Mouse (Mus musculus): Measurements from ENCODE around the gene Gpr34.

Gpr34 gene

DNA sequence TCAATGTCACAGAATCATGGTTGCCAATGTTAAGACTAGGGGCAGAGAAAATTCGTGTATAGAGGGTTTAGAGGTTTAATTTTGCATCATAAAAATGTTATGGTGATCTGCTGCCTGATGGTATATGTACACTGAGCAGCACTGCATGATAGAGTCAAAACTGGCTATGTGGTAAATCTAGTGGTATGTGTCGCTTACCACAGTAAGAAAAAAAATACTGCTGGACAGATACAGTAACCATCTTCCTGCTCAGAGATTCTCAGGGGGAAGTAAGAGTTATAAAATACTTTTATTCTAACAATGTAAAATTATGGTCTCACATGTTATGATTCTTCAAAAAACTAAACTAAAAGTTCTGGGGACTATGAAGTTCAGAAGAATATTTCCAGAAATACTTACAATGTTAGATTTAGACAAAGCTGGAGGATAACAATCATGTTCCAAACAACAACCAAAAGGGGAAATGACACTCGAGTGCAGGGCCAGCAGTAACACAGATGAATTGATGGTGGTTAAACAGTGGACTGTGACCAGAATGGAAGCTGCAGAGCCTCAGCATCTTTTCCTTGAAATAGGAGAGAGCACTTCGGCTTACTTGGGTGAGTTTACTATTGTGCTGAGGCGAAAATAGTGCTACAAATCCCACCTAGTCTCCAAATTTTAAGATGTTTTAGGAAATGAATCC is at the start of gene Gpr34:
Gene Gpr34 (plus strand): TSS at position 491 of the 685 bp plus-strand sequence.
- DNase-seq (ENCODE audit: low spot score), result no peak

DNA sequence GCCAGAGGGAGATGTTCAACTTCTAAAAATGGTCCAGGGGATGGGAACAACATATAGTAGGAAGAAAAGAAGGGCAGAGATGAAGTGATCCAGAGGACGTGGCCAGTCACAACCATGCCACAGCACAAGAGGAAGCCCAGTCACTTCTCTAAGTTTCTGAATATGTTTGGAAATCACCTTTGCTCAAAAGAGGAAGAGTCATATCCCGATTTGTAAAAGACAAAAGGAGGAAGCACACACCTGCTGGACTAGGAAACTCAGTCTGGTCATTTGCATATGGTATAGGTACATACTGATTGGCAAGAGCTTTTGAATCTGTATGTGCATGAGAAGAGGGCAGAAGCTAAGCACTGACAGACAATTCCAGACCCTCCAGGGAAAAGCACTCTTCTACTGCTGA is 32.5 kb upstream of the Gpr34 start:
- no peak for DNase-seq (ENCODE audit: low spot score)

DNA sequence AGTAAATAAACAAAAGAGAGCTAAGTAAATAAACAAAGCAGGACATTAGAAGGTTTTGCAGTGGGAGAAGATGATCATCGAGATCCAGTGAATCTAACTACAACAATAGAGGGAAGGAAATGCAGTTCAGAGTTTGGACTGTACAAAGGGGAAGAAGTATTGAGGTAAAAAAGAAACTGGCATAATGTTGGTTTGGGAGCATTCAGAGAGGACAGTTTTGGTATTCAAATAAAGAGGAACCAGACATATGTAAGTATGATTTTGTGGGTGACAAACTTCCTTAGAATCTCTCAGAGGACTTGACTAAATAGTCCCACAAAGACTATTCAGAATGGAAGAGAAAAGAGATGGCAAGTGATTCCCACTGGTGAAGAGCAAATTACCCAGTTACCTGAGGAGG is 31.9 kb upstream of the Gpr34 start:
- no peak for DNase-seq (ENCODE audit: low spot score)

DNA sequence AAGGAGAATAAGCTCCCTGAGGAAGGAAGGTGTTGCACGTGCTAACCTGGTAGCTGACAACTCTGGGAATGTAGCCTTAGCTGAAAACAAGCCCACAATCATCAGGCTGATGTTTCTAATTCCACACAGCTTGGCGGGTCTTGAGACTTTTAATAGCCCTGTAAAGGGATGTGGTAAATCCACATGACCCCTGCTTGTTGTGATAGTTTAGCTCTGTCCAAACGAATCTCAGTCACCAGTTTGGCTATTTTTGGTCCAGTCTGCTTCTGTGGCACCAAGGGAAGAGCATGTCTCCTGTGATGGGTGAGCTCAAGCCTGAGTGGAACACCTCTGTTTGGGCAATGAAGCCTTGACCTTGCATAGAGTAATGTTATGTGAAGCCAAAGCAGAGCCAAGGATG is 25.1 kb upstream of the Gpr34 start:
- no peak for DNase-seq (ENCODE audit: low spot score)

DNA sequence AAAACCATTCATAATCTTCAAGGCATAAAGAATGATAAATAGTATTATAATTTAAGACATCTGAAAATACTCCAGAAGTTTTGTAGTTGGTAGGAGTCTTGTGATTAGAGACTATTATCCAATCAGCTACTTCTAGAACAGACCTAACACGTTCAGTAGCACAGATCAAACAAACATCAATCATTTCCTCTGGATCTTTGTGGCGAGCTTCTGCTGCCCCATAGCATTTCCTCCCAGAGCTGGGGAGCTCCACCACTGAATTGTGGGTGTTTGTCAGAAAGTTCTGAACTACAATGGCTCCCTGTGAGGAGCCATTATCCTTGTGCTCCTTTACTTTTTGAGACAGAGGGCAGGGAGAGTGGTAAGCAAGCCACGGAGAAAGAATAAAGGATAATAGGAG is 24.1 kb upstream of the Gpr34 start:
- DNase-seq (ENCODE audit: low spot score), result no peak

DNA sequence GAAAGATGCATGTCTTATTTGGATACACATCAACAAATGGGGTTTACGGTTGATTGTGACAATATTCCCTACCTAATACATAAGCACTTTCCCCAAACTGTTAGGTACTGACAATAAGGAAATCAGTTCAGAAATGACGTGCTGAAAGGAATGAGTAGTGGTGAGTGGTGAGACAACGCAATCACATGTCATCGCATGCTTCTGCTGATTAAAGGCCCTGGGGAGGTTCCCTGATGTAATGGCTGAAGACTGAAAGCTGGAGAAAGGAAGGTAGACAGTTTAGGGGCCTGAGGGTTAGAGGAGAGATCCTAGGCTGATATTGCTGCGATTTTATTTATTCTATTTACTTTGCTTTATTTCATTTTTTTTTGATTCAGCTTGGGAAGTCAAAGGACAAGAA is 20.8 kb upstream of the Gpr34 start:
- DNase-seq (ENCODE audit: low spot score), result no peak

DNA sequence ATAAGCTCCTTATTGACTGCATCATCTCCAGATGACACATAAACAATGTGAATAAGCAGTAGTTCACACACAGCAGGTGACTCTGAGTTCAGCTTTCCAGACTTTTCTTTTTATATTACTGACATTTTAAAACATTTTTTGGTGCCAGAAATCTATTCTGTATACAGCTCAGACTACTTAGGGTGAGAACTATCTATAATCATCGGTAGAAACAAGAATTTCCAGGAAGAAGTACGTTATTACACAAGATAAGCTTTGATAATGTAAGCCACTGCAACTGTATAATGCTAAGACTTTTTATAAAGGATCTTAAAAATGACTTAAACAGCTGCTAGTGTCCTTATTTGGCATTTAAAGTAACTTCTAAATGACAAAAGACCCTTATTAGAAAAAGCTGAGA is 19.8 kb upstream of the Gpr34 start:
- no peak for DNase-seq (ENCODE audit: low spot score)

DNA sequence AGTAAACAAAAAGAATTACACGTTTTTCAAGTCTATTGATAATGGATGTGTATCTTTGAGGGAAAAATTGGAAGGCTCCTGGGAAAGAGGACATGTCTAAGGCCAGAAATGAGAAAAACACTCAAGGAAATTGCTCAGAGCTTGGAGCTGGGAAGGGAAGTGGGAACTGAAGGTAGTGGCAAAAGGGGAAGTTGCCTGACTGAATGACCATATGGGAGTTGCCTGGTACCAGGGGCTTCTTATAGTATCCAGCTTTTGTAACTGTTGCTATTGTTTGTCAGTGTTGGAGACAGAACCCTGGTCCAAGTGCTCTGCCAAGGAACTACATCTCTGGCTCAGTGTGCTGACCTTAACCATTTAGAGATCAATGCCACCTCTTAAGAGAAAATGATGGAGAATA is 15.2 kb upstream of the Gpr34 start:
- no peak for DNase-seq (ENCODE audit: low spot score)

DNA sequence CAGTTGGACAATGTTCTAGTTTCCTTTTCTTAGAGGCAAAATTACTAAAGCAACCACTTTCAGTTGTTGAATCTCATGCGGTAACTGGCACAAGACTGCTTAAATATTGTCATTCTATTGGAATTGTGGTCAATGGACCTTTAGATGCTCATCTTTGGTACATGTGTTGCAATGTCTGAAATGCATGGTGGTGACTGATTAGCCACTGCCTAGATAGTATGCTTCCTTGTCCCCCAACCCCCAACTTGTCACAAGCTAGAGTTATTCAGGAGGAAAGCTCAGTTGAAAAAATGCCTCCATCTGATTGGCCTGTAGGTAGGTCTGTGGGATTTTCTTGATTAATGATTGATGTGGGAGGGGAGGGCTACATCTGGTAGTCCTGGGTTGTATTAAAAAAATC is 14.6 kb upstream of the Gpr34 start:
- DNase-seq (ENCODE audit: low spot score), result no peak

DNA sequence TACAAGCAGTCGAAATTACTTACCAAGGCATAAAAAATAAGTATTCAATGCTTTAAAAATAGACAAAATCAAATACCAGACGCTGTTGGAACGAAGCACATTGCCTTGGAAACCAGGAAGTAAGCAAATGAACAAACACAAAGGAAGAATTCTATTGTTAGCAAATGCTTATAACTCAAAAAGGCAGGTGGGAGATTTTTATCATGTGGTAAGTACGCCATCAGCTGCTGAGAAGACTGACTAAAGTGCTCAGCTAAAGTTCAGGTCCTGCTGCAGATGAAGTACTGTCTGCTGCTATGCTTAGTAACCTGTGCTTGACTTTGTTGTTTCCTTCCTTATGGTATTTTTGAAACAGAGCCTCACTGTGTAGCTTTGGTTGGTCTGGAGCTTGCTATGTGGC is 13.4 kb upstream of the Gpr34 start:
- DNase-seq (ENCODE audit: low spot score), result no peak

DNA sequence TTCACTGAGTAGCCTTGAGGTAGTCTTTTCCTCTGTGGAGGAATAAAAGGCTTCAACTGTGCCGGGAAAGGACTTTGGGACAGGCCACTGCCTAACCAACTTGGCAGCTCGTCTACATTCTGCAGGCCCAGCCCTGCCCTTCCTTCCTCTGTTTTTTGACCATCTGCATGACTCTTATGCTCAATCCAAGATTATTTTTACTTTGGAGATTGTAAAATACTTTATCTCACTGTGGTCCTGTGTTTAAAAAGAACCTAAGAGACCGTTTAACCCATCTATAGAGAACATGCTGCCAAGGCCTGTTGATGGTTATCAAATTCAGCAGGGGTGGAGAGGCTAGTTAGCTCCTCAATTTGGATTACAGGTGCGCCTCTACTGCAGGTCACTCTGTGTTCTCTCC is 10.4 kb upstream of the Gpr34 start:
- no peak for DNase-seq (ENCODE audit: low spot score)

DNA sequence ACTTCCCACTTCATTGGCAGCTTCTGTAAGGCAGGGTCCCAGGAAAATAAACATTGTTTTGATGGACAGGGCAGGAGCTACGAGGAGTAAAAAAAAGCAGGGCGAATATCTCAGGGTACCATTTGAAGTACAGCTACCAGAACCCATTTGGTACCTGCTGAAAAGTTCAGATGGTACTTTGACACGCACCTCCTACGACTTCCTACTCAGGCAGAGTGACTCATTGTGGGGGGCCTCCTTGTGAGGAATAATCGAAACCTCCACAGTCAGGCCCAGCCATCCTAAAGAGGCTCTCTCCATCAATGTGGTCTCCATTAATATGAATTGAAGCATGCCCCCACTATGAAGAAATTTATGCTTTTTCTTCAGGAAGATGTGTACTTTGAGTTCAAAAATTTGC is 9.2 kb upstream of the Gpr34 start:
- no peak for DNase-seq (ENCODE audit: low spot score)

DNA sequence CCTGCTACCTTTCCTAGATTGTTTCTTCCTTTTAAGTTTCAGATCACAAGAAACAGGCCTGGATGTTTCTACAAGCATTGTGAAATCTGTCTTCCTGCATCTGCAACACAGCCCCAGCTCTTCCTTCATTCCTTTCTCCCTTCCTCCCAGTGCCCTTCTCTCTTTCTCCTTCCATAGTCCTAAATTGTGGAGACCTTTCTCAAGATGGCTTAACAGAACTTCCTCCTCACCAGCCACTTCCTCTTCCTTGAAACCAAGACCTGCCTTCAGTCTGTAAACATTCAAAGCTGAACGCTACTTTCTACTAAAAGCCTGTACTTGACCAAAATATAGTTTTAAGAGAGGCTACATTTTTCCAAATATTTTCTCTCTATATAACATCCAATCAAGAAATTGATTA is 4.5 kb downstream of the Gpr34 start:
- DNase-seq (ENCODE audit: low spot score), result no peak

DNA sequence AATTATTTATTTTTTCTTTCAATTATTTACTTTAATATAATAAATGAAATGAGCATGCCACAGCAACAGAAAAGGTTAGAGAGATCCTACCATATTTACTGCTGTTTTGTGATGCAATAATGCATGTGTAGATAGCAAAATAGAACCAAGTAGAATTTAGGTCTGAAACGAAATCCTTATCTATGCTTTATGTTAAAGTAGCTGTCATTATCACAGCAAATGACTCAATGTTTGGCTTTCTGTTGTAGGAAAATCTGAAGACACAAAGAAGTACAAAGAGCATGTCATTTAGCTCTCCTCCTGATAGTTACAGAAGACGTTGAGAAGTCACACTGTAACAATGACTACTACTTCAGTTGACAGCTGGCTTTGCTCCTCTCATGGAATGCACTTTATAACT is 7.0 kb downstream of the Gpr34 start:
- DNase-seq (ENCODE audit: low spot score), result no peak

DNA sequence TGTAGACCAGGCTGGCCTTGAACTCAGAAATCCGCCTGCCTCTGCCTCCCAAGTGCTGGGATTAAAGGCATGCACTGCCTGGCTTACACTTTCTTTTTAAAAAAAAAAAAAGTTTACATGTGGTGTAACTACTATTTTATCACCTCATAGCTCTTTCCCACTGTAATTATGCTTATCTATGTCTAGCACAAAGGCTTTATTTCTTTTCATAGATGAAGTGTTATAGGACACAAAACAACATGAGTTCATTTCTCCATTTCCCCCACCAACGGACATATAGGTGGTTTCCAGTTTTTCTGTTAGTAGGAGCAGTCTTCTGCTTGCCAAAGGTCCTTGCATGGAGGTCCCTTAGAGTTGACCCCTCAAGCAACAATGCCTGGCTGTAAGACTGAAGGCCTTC is 20.0 kb downstream of the Gpr34 start:
- DNase-seq (ENCODE audit: low spot score), result no peak

DNA sequence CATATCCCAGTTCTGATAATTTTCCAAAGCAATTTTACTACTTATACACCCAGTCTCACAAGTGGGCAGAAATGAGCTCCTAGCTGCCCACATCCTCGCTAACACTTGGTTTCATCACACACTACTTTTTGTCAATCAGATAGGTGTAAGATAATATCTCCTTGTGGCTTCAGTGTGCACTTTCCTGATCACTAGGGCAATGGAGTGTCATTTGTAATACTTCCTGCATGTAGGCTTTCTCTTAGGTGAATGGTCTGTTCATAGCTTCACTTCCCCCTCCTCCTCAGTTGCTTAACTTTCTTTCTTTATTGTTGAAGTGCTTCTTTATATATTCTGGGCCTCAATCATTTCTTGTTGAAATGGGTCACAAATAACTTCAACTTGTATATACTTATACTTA is 20.4 kb downstream of the Gpr34 start:
- no peak for DNase-seq (ENCODE audit: low spot score)

DNA sequence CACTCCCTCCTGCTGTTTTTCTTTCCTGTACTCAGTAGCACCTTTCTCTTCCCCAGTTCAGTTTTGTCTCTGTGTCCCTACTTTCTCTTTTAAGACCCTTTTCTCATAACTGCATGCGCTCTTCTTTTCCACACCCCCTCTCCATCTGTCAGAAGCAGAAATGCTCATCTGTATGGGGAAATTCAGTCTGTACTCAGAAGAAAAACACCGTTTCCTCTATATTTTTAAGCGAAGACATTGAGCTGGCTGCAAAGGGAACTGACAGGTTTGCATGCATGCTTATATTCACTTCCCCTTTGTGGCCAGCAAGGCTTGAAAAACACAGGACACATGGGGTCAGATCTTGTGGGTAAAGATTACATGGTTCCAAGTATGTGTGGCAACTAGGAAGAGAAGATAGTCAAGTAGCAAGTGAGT is 23.1 kb downstream of the Gpr34 start:
- no peak for DNase-seq (ENCODE audit: low spot score)

DNA sequence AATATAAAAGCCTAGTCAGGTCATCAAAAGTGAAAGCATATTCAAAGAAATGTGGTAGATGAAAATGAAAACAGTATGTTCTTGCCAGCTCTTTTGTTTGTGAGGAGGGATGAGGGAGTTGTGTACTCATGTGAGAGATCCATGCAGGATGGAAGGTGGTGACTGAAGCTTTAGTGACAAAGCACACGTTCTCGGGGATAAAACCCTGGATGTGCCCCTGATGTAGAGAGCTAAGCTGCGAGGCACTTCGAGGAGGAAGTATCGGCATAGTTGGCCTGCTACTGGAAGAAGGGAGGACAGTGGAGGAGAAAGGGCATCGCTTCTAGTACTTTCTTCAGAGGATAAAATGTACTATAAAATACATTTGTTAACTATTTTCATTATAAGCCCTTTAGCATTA is 24.0 kb downstream of the Gpr34 start:
- DNase-seq (ENCODE audit: low spot score), result no peak

DNA sequence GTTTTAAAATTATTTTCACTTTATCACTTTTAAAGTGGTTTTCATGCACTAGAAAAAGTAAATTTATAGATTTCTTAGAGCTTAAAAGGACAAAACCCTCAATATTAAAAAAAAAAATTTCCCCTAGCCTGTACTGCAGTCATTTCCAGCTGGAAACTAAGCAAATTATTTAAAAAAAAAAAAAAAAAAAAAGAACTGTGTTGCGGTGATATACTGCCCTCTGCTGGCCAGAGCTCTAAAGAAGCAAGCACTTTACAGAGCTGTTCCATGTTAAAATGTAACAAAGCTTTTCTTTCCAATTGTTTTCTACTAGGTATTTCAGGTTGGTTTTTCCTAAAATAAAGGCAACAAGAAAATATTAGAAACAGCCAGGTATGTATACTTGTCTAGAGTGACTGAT is 24.8 kb downstream of the Gpr34 start:
- no peak for DNase-seq (ENCODE audit: low spot score)

DNA sequence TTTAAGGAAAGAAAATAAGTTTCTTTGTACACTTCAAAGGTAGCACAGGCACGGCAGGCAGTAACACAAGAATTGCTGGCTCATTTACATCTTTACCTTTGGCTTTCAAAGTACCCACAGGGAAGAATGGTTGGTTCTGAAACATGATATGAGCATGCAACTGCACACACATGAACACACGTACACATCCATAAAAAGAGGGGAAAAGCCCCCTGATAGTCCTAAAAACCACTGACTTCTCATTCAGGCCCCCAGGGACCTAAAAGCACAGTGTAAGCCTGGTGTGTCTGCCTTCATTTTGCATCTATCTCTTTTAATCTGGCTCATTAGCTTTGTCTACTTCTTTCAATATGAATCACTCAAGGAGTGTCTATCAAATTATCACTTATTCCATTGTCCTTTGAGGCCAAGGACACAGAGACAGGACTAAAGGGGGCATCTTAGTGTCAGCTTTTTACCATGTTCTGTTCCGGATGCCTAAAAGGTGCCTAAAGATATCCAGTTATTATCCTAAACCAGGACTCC is 26.8 kb downstream of the Gpr34 start:
- no peak for DNase-seq (ENCODE audit: low spot score)

DNA sequence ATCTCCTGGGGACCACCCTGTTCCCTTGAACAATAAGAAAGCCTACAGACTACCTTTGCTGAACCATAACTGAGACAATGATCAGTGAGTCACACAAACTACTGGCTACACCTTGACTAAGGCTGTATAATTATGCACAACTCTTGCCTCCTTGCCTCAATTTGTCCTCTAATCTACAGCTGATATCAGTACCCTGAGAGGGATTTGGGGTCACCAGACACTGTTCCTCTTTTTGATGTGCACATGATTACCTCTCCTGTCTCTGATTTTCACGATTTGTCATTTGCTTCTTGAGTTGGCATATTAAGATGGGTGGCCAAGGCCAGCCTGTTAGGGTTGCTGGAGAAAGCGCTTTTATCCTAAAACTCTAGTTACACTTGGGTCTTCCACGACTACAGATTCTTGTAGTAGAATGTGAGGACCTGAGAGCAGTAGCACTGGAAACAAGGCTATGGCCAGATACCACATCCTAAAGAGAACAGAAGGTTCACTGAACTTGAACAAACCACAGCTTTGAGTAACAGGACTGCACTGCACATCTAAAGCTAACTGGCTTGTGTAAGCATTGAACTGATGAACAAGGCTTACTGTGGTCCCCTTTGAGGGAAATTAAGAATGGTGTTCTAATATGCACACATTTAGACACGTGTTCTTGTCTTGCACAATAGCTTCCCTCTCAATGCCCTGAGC is 27.5 kb downstream of the Gpr34 start:
- DNase-seq (ENCODE audit: low spot score), result no peak

DNA sequence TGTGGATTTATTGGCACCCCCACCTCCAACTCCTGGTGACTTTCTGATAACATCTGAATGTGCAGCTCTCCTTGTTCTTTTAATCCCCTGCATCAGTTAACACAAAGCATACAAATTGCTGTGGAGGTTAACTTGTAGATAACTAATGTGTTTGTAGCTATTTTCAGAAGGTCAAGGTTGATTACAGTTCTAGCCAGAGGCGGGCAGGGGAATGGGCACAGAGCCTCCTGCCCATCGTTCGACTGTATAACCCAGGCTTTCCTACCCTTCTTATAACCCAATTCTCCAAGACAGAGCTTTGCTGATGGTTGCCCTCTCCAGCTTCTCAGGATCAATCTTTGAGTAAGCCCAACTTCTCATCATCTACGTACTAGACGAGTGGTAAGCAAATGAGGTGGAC is 29.2 kb downstream of the Gpr34 start, which contains the start of gene Gpr82:
Gene Gpr82 (plus strand): TSS at position 301 of the 400 bp plus-strand sequence.
- DNase-seq (ENCODE audit: low spot score), result no peak

DNA sequence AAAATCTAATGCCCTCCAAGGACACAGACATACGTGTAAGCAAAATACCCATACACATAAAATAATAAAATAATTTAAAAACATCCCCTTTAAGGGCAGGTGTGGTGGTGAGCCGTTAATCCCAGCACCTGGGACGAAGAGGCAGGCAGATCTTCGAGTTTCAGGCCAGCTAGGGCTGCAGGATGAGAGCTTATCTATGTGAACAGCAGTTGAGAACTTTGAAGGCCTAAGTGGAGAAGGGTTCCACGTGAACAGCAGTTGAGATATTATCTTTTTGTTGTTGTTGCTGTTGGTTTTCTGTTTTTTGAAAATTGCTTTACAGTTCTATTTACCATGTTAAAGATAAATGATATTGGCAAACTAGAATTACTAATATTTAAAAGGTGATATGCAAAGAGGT is 37.0 kb downstream of the Gpr34 start:
- no peak for DNase-seq (ENCODE audit: low spot score)

DNA sequence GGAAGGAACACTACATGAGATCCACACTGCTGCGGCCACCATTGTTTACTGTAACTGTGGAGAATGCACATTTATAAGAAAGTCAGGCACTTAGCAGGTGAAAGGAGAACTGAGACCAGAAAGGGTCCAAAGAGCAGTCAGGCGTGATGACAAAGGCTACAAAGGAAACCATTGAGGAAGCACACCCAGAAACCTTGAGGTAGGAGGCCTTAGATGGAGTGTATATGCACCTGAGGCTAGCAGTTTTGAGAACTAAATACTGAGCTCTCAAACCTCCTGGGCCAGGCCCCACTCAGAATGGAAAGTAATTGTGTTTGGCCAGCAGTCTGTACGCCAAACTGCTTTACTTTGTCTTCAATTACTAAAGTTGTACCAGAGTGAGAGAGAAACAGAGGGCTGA is 38.5 kb downstream of the Gpr34 start:
- DNase-seq (ENCODE audit: low spot score), result no peak
